Mouse (Mus musculus): Measurements from ENCODE around the gene Pex10.
"Not testable (repeated sequence)": the region's sequence is repeated elsewhere in the genome, so short reads cannot be mapped to it uniquely, and the experiment has no call there.

Pex10 gene

DNA sequence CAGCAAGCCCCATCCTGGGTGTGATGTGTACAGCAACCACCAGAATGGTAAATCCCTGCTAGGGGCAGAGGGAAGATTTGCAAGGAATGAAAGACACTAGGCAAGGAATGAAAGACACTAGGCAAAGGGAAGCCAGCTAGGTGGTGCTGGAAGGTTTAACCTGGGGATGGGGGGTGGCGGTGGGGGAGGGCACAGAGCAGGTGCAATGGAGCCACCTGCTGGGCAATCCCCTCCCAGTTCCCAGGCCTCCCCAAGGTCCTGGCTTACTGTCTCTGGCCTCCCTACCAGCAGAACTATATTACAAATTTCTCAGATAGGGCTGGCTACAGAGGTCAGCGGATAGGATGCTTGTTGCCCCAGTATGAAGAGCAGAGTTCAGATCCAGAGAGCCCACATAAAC is 2.3 kb upstream of the Pex10 start:
- DNase-seq (ENCODE audit: low spot score in 2 of 2) = no peak

DNA sequence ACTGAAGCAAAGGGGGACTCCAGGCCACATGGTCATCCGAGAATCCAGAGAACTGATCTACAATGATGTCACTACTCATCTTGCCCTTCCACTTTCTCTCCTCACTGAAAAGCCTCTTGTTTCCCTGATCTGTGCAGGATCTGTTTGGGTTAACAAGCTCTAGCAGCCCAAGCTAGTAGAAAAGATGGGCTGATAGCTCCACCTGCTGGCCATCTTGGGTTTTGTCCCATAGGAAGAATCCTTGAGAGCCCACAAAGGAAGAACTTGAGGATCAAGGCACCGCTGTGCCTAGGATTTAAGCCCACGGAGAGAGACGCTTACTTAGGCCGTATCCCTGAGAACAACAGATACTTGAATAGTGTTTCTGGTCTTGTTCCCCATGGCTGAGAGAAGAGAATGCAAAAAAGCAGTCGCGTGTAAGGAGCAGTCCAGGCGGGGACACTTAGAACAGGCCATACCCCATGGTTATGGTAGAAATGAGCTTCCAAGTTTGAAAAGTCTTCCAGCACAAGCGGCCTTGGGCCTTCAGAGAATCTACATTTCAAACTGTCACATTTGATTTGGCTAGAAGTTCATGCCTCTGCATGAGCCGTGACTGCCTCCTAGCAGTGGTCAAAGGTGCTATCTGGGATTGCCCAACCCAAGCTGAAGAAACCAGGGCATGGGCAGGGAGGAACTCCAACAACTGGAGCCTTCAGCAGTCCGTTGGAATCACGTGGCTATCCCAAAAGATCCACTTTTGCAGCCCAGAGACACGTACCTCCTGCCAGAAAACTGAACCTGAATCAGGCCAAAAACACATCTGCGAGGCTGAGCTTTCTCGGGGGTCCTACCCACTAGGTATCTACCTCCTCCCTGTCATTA is 614 bp upstream of the Pex10 start:
- DNase-seq (ENCODE audit: low spot score in 2 of 2) = peak; percentile 75 to 82

DNA sequence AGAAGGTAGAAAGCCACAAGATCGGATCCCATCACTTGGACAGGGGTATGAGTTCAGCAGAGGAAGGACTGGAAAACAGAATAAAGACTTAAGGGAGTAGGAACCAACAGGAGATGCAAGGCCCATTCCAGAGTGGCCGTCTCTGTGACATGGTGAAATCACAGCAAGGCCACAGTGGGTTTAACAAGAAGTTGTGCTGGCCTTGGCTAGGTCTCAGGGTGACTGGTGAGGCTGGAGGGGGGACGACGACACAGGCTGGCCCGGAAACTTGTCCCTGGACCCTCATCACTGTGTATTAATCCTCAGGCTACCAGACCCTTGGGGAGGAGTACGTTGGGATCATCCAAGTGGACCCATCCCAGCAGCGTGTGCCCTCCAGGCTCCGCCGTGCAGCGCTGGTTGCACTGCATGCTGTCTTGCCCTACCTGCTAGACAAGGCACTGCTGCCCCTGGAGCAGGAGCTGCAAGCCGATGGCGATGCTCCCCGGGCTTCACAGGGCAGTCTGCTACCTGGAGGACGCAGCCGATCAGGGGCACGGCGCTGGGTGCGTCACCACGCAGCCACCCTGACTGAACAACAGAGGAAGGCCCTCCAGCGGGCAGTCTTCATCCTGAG is 1.6 kb downstream of the Pex10 start:
- no peak for DNase-seq (ENCODE audit: low spot score in 2 of 2)

DNA sequence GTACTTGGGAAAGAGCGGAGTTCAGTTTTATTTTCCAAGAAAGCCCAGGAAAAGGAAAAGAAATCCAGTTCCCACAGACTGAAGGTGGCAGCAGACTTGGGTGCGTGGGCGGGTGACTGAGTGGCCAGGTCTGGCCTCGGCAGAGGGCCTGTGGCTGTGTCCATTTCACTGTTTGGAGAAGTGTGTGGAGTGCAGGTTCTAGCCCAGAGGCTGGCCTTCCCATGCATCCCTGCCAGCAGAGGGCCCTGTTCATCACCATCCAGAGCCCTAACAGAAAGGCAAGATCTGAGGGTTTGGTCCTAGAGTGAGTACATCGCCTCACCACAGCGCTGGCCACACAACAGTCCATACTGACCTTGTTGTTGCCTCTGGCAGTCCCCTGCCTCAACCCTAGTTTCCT is 2.4 kb downstream of the Pex10 start:
- no peak for DNase-seq (ENCODE audit: low spot score in 2 of 2)

DNA sequence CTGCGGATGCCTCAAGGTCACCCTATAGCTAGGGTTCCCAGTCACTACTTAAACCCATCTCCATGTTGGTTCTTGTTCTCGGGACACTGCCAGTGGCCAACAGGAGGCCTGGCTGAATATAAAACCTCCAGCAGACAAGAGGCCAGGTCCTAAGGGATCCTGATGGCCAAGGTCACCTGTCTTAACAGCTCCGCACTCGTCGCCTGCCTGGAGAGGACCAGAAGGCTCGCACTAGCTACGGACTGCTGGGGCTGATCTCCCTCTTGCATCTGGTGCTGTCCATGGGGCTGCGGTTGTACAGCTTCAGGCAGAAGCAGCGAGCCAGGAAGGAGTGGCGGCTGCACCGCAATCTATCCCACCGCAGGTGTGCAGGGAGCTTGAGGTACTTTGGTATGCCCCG is 3.4 kb downstream of the Pex10 start:
- DNase-seq (ENCODE audit: low spot score in 2 of 2) = no peak

DNA sequence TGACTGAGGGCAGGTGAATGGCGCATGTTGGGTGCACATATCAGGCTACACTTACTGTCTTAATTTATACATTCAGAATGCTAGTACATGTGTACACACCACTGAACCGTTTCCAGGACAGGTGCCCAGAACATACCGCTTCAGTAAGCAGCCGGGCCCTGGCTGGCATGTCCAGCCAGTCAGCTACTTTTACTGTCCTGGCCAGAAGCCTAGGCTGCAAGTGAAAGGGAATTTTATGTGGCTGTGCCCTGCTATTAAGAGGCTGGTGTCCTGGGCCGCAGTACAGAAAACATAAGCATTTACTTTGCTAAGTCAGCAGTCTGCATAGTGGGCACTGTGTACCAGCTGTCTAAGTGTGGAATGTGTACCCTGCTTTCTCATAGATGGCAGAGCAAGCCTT is 4.1 kb downstream of the Pex10 start:
- no peak for DNase-seq (ENCODE audit: low spot score in 2 of 2)

DNA sequence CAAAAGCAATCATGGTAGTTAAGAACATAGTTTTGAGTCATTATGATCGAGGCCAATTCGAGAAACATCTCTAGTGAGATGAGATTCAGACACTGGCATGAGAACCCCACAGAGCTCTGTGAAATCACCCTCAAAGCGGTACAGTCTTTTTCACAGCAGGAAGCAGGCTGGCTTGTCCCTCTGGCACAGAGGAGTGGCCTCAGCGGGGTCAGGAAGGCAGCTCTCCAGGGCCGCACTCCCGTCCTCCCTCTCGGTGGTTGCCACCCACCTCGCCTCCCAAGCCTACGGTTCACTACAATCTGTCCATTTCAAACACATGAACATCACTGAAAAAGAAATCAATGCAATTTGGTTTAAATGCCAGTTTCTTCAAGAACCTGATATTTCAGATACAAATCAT is 7.6 kb downstream of the Pex10 start:
- DNase-seq (ENCODE audit: low spot score in 2 of 2) = no peak

DNA sequence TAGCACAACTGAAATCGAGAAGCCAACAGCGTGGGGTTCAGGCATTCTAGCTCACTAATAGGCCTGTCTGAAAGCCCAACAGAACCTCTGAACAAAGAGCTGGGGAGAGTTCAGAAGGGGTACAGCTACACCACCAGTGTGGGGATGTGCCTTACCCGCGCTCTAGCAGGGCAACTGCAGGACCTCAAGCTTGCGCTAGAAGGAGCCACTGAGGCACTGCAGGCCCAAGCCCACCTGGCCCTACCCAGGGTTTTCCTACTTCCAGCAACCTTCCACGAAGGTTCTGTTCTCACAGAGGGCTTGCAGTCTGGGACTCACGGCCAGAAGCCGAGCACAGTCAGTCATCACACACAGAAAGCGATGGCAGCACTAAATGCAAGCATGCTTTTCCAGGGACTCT is 8.3 kb downstream of the Pex10 start:
- DNase-seq (ENCODE audit: low spot score in 2 of 2) = no peak

DNA sequence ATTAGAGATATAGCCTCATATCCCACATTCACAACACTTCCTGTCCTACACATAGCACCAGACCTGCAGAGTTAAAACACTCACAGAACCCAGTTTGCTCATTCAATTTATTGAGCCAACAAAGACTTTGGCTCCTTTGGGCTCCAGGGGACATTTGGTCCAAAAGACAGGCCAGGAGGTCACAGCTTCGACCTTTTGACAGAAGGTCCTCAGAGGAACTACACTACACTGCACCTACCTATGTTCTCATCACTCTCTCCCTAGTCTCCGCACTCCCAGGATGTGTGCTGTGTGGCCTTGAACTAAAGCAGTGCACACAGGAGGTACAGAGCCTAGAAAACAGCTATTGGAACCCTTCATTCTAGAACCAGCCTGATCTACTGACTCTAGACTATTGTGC is 9.0 kb downstream of the Pex10 start:
- no peak for DNase-seq (ENCODE audit: low spot score in 2 of 2)

DNA sequence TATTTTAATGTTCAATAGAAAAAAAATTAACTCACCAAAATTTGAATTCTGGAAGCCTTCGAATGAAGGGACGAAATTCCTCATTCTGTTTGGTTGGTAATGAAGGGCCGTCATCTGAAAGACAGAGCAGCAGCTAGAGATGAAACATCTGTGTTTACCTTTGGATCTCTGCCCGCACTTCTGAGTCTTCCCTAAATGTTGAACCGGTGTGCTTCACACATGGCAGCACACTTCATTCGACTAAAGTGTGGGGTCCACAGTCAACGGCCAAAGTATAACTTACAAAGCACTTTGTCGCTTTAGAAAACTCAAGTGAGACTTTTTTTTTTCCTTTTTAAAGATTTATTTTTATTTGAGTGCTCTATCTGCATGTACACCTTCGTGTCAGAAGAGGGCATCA is 9.9 kb downstream of the Pex10 start:
- DNase-seq (ENCODE audit: low spot score in 2 of 2) = no peak

DNA sequence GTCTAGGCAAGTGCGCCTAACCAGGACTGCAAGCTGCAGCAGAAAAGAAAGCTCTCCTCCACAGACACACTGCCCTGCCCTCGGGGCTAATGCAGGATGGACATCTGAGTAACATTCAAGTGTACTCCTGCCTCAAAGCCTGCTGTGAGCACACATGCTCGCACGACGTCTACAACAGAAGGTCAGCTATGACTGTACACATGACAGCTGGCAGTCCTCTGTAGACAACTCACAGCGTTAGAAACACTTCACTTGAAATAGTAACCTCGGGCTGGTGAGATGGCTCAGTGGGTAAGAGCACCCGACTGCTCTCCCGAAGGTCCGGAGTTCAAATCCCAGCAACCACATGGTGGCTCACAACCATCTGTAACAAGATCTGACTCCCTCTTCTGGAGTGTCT is 12.0 kb downstream of the Pex10 start:
- not testable (repeated sequence) for DNase-seq (ENCODE audit: low spot score in 2 of 2)

DNA sequence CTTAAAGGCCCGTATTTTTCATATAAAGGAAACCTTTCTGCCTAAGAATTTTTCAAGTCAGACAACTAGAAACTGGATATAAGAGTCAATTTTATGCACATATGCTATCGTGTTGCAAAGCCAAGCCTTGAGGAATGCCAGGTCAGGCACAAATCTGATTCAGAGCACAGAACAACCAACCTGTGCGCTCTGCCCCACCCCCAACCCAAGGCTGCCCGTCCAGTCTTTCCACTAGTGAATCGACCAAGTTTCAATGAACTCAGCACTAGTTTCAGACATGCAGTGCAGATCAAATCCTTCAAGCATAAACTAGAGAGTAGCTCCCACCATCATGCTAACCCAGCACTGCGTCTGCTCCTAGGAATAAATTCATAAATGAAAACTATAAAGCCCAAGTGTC is 12.8 kb downstream of the Pex10 start:
- peak in 1 of 2 experiments; percentile 76 for DNase-seq (ENCODE audit: low spot score in 2 of 2)

DNA sequence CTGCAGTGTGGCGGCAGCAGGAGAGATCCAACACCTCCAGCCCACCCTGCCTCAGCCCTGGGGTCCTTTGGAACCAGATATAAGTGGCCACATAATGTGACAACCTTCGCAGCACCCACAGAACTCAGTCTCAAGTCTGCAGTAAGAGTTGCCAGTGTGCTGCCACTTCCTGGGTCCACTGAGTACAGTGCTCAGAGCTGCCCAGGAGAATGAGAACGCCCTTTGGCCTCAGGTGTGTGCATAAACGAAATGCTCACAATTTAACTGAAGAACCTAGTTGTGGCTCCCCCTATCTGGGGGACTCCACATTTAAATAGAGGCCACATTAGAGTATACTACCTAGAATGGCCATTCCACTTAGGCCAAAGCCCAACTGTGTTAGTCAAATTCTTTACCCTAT is 16.7 kb downstream of the Pex10 start:
- no peak for DNase-seq (ENCODE audit: low spot score in 2 of 2)

DNA sequence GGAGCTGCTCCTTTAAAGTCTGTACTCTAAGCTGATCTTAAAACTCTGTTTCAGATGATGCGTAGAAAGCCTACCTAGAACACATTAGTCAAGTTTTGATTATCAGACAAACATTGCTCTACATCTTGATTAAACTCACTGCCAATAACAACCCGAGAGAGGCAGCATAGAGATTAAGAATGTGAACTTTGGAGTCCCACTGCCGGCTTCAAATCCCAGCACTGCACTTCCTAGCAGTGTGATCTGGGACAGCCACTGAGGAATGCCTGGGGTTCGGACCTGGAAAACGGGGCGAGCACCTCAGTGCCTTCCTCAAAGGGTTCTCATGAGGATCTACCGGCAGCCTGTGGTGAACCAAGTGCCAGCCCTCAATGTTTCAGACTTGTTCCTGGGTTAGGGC is 17.5 kb downstream of the Pex10 start:
- DNase-seq (ENCODE audit: low spot score in 2 of 2) = no peak

DNA sequence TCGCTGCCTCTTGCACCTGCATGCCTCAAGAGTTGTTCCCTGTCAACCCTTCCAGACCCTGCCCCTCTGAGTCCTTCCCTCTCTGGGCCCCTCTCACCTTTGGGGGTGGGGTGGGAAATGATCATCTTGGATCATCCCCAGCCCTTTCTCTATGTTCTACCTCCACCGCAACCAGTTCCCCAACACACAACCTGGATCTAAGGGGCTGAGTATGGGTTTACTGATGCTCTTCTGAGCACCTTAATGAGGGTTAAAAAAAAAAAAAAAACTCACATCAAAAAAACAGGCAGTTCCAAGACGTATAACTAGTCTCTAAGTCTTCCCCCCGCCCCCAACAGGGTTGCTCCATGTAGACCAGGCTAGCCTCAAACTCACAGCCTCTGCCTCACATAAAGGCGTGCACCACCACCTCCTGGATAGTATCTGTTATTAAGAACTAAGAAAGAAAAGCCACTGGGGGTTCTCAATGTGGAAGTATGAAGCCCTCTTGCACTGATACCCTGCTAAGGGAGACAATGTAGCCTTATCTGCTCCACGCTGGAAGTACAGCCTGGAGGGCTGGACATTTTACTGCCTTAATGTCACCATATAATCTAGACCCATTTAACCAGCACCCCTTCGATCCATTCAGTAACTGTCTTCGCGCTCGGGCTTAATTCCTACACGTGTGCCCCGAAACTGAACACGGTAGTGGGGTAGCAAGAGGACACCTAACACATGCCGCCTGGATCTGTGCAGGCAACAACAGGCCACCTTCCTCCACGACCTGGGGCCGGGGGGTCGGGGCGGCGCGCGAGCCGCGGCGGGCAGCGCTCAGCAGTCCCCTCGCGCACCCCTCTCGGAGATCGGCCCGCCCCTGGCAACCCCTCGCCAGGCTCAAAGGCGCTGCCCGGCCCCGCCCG is 18.6 kb downstream of the Pex10 start:
- no peak for DNase-seq (ENCODE audit: low spot score in 2 of 2)

DNA sequence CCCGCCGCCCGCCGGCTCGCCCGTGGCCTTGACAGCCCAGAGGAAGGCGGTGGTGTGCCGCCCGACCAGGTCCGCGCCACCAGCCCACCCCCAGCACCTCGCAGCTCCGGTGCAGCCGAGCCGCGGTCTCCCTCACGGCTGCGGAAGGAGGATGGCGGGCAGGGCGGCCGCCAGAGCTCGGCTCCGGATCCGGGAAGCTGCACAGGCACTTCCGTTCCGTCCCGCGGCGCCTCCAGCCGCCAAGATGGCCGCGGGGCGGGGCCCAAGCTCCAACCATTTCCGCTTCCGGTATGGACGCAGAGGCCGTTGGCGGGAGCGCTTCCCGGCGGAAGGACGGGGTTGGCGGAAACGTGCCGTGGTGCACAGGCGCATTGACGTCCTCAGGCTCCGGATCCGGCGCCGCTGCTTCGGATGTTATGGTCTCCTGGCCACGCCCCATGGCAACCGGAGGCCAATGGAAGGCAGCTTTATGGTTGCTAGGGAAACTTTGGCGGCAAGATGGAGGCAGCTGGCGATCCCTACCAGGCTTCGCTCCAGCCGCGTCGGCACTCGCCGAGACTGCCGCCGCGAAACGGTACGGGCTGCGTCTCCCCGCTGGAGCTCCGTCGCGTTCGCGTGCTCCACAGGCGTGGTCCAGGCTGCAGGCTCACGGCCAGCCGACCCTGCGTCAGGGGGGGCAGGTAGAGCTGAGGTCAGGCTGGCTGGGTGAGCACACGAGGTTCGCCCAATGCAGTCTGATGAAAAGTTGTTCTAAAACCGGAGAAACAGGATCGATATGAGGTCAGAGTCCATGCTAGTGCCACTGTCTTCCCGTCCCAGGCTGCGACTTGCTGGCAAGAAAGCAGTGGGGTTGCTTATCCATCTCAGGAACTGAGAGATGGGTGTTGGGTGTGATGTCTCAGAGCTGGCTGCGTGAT is 19.6 kb downstream of the Pex10 start, which contains the start of the genes Rer1 and Morn1:
Gene Rer1 (minus strand): TSS at position 275 of the 917 bp plus-strand sequence.
Gene Morn1 (plus strand): TSS at position 470 of the 917 bp plus-strand sequence.
- DNase-seq (ENCODE audit: low spot score in 2 of 2) = peak; percentile 99 to 100

DNA sequence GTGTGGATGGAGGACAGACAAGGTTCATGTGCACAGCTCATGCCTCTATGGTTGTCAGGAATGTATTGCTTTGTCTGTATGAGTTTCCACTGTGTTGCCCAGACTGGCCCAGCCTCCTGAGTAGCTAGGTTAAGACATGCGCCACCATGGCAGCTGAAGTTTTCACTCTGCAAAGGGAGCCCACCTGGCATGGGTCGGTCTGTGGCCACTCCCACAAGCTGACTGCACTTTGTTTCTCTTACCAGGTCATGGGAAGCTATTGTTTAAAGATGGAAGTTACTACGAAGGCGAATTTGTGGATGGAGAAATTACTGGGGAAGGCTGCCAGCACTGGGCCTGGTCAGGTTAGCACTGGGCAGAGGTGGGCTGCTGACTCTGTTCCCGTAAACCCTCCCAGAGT is 22.4 kb downstream of the Pex10 start:
- no peak for DNase-seq (ENCODE audit: low spot score in 2 of 2)

DNA sequence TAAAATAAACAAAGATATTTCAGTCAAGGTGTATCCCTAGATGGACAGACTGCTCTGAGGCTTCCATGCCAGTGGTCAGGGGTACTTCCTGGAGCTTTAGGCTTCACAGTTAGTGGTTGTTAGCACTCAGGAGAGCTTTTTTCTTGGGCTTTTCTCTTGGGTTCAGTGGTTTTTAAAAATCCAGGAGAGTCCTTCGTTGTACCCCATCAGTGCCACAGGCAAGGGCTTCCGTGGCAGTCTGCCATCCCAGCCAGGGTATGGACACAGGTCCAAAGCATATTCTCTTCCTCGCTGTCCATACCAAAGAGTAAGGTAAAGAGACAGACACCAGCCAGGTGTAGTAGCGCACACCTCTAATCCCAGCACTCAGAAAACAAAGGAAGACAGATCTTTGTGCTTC is 23.3 kb downstream of the Pex10 start:
- no peak for DNase-seq (ENCODE audit: low spot score in 2 of 2)

DNA sequence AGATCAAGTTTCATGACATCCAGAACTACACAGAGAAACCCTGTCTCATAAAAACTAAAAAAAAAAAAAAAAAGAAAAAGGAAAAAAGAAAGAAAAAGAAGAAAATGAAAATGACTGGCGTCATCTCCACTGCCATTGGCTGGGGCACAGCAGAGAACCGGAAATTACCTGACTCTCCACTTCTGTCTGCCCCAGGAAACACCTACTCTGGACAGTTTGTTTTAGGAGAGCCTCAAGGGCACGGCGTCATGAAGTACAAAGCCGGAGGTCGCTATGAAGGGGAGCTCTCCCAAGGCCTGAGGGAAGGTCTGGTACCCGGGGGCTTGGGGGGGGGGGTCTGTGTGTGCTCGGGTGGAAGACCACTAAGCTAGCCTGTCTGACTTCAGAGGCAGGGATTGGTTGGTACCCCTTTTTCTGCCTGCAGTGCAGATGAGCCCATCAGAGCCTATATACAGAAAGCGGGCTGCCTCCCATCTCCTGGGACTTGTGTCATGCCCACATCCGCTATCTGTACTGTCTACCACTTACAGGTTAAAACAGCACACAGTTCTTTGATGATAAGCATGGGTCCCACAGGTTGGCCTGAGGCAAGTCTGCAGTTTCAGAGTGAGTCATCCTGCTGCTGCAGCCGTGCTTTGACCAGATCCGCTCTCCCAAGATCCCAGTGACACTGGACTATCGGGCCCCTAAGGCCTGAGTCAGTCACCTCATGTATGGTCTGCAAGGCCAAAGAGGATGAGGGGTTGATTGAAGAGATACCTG is 24.1 kb downstream of the Pex10 start:
- DNase-seq (ENCODE audit: low spot score in 2 of 2) = no peak

DNA sequence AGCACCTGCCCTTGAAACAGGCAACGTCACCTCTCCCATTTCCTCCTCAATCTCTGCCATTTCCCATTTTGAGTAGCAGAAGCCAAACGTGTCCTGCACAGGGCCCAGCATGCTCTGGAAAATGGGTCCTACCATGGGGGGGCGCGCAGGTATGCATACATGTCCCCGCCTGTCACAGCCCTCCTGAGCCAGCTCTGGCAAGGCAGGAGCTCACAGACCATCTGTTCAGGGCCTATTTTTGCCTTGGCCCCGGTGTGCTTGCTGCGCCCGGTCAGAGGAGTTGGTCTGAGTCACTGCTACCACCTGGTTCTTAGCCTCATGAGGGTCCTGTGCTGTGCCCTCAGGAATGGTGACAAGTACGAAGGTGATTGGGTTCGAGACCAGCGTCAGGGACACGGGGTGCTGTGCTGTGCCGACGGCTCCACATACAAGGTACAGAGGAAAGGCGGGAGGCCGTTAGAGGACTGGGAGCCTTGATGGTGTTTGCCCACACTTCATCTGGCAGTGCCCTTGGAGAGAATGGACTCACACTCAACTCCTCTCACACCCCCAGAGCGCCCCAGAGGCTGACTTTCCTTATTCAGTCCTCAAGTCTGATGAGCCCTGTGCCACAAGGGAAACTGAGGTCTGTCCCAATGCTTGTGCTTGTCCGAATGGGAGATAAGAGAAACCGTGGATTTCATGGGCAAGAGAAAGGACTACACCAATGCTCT is 26.1 kb downstream of the Pex10 start:
- no peak for DNase-seq (ENCODE audit: low spot score in 2 of 2)
